Mouse (Mus musculus) CH12.LX (cell line): Measurements from ENCODE around the gene Tmem50a. TPM values are rescaled to one million over a fixed set of nuclear protein-coding genes. Genes with fewer than 3 reads are reported as not detected.

Experiments
- DNase-seq: peaks from one replicate; pipeline ENCODE4 v3.0.0-alpha.2; 2013; ENCODE audit errors: extremely low read depth
- H3K27ac ChIP-seq: 2 replicates; pipeline ENCODE4 v1.5.1; 2012; ENCODE audit warnings: low read depth, mild to moderate bottlenecking, control low read depth, moderate library complexity; ENCODE audit not compliant: insufficient read depth
- H3K27me3 ChIP-seq: replicated peaks from 2 replicates; pipeline ENCODE3; 2012; ENCODE audit warnings: inconsistent platforms
- H3K36me3 ChIP-seq, 2 experiments: replicated peaks in 1 of 2; 2 replicates each; pipeline versions ENCODE3 to v1.6.1; 2012; ENCODE audit warnings: inconsistent platforms in 1 of 2, low read length in 1 of 2, mild to moderate bottlenecking in 1 of 2, mixed read lengths in 1 of 2, moderate library complexity in 1 of 2; ENCODE audit not compliant: control insufficient read depth in 1 of 2, insufficient read depth in 1 of 2
- H3K4me1 ChIP-seq, 2 experiments: 2 replicates each; pipeline ENCODE4 v1.6.1; 2012; ENCODE audit warnings: inconsistent platforms in 1 of 2, moderate library complexity in 1 of 2; ENCODE audit not compliant: insufficient read depth in 2 of 2, control insufficient read depth in 1 of 2
- H3K4me2 ChIP-seq: 2 replicates; pipeline ENCODE4 v1.6.1; 2012; ENCODE audit warnings: low read depth, mild to moderate bottlenecking, control low read depth; ENCODE audit not compliant: poor library complexity, insufficient read depth, severe bottlenecking
- H3K4me3 ChIP-seq, 3 experiments: fragments of 150-350 bp in 1 of 3; sonication (generic) in 1 of 3; replicated peaks in 1 of 3; 2 replicates each; pipeline versions ENCODE3 to v1.5.1; 2011 to 2012; ENCODE audit warnings: low read depth in 2 of 3, low read length in 2 of 3, mild to moderate bottlenecking in 2 of 3, moderate library complexity in 2 of 3, control low read depth in 1 of 3, improper control_type of control experiment in 1 of 3, inconsistent platforms in 1 of 3, mixed read lengths in 1 of 3; ENCODE audit not compliant: poor library complexity in 1 of 3
- H3K79me2 ChIP-seq: replicated peaks from 2 replicates; pipeline ENCODE4 v1.6.1; 2012; ENCODE audit warnings: mild to moderate bottlenecking, moderate library complexity; ENCODE audit not compliant: control insufficient read depth, poor library complexity, insufficient read depth, severe bottlenecking; ENCODE audit errors: extremely low read depth
- H3K9ac ChIP-seq: 2 replicates; pipeline ENCODE4 v1.6.1; 2012; ENCODE audit warnings: low read depth, mild to moderate bottlenecking, control low read depth, moderate library complexity; ENCODE audit not compliant: insufficient read depth
- H3K9me3 ChIP-seq: replicated peaks from 2 replicates; pipeline ENCODE3; 2012; ENCODE audit warnings: low read length, inconsistent platforms, mixed read lengths
- BHLHE40 ChIP-seq: IDR thresholded peaks from 2 replicates; pipeline ENCODE4 v1.6.1; 2011; ENCODE audit warnings: mild to moderate bottlenecking, low read depth, low read length, improper control_type of control experiment
- CHD1 ChIP-seq: IDR thresholded peaks from 2 replicates; pipeline ENCODE4 v1.6.1; 2012; ENCODE audit warnings: low read depth, low read length, improper control_type of control experiment, inconsistent platforms
- E2F4 ChIP-seq: IDR thresholded peaks from 2 replicates; pipeline ENCODE4 v1.6.1; 2011; ENCODE audit warnings: low read depth, low read length, improper control_type of control experiment; ENCODE audit not compliant: insufficient replicate concordance
- ETS1 ChIP-seq: conservative IDR thresholded peaks from 2 replicates; pipeline ENCODE4 v1.6.1; 2012; ENCODE audit warnings: low read depth, mild to moderate bottlenecking, inconsistent platforms, low read length, improper control_type of control experiment, moderate library complexity
- HCFC1 ChIP-seq: IDR thresholded peaks from 2 replicates; pipeline ENCODE4 v1.6.1; 2012; ENCODE audit warnings: low read depth, mild to moderate bottlenecking, inconsistent platforms, low read length, improper control_type of control experiment
- IRF4 ChIP-seq: IDR thresholded peaks from 2 replicates; pipeline ENCODE4 v1.6.1; 2014; ENCODE audit warnings: low read depth, mild to moderate bottlenecking, inconsistent platforms, low read length, improper control_type of control experiment
- JUND ChIP-seq: conservative IDR thresholded peaks from 2 replicates; pipeline ENCODE4 v1.6.1; 2011; ENCODE audit warnings: low read depth, low read length, improper control_type of control experiment
- MAX ChIP-seq: IDR thresholded peaks from 2 replicates; pipeline ENCODE4 v1.6.1; 2011; ENCODE audit warnings: low read length, improper control_type of control experiment
- MEF2A ChIP-seq: IDR thresholded peaks from 2 replicates; pipeline ENCODE4 v1.6.1; 2014; ENCODE audit warnings: low read depth, mild to moderate bottlenecking, inconsistent platforms, low read length, improper control_type of control experiment, borderline replicate concordance
- NELFE ChIP-seq: IDR thresholded peaks from 2 replicates; pipeline ENCODE4 v1.6.1; 2011; ENCODE audit warnings: low read depth, low read length, improper control_type of control experiment
- PAX5 ChIP-seq: IDR thresholded peaks from 2 replicates; pipeline ENCODE4 v1.6.1; 2012; ENCODE audit warnings: low read length, inconsistent platforms, mixed read lengths
- POLR2A ChIP-seq: IDR thresholded peaks from 2 replicates; pipeline ENCODE4 v1.6.1; 2011; ENCODE audit warnings: low read depth, mild to moderate bottlenecking, improper control_type of control experiment, low read length
- RCOR1 ChIP-seq: conservative IDR thresholded peaks from 2 replicates; pipeline ENCODE4 v1.6.1; 2012; ENCODE audit warnings: low read depth, mild to moderate bottlenecking, inconsistent platforms, low read length, improper control_type of control experiment
- SIN3A ChIP-seq: IDR thresholded peaks from 2 replicates; pipeline ENCODE4 v1.6.1; 2012; ENCODE audit warnings: low read length, improper control_type of control experiment, inconsistent platforms
- TCF12 ChIP-seq: IDR thresholded peaks from 2 replicates; pipeline ENCODE4 v1.6.1; 2014; ENCODE audit warnings: low read depth, mild to moderate bottlenecking, inconsistent platforms, low read length, improper control_type of control experiment
- USF1 ChIP-seq: IDR thresholded peaks from 2 replicates; pipeline ENCODE4 v1.6.1; 2014; ENCODE audit warnings: low read depth, mild to moderate bottlenecking, inconsistent platforms, low read length, improper control_type of control experiment
- ZMIZ1 ChIP-seq: IDR thresholded peaks from 2 replicates; pipeline ENCODE4 v1.6.1; 2012; ENCODE audit warnings: low read depth, mild to moderate bottlenecking, inconsistent platforms, low read length, improper control_type of control experiment
- dilution Hi-C: fragments of 300-500 bp; cut with MboI; formaldehyde crosslinking; loops from 2 replicates; pipeline ENCODE4 v1.14.3; 2020; ENCODE audit warnings: low sequenced_read_pairs; ENCODE audit not compliant: extremely low pct_unique_long_range_greater_than_20kb, extremely low pct_ligation_motif_present
- in situ Hi-C: fragments of 300-500 bp; cut with MboI; formaldehyde crosslinking; loops from 3 replicates; pipeline ENCODE4 v1.14.3; 2019; ENCODE audit warnings: low sequenced_read_pairs, low pct_ligation_motif_present, low pct_unique_long_range_greater_than_20kb, mixed read lengths
- polyA plus RNA-seq: library from polyadenylated mRNA; unstranded; fragments of >175 nt; gene quantifications from 2 replicates; pipeline ENCODE4 v1.2.1, GENCODE M21; 2012; ENCODE audit warnings: low read depth; ENCODE audit not compliant: insufficient read length
- total RNA-seq, 2 experiments: library from RNA; depleted of rRNA; stranded (reverse); fragments of 300-350 nt in 1 of 2; fragments of >200 nt in 1 of 2; gene quantifications; 2 replicates each; pipeline ENCODE4 v1.2.3; 2012 to 2014

The Tmem50a gene
- total and polyA plus RNA-seq, 3 experiments = 95.8 to 133 (median 131) TPM

- Histone ChIP-seq H3K4me3 (no peak overlapping the region), H3K9me3 (no peaks in the 10 kb centered on the region), H3K4me1 (peaks cover 9 to 58% of the 10 kb centered on the region in 2 experiments), H3K79me2 (peaks cover 14% of the 10 kb centered on the region), H3K9ac (0 out of 2 replicates have a peak overlapping the region, but pooled peaks have one; percentile 32), H3K27me3 (no peaks in the 10 kb centered on the region), H3K4me2 (peak overlapping the region; percentile 68), H3K27ac (peak overlapping the region; percentile 39; the same call in 1 of the 2 replicates), H3K36me3 (peaks cover 5 to 11% of the 10 kb centered on the region in 2 experiments)
- dilution Hi-C loops (no loop called here), in situ Hi-C loops (no loop called here)
- DNase-seq = peak; percentile 75
- TF ChIP-seq POLR2A (peak; percentile 35; the same call in 1 of the 2 replicates), MAX (no peak), JUND (no peak), BHLHE40 (0 out of 2 replicates have a peak, but pooled peaks have one; percentile 39), E2F4 (no peak), TCF12 (no peak), RCOR1 (no peak), NELFE (0 out of 2 replicates have a peak, but pooled peaks have one; percentile 15), HCFC1 (no peak), PAX5 (no peak), USF1 (no peak)
Observed at GRCm38 (mm10) chr4:134919733-134920540, 5.1 kb upstream of the Tmem50a start.

GRCm38 (mm10) chr4:134918381-134918780, 3.6 kb upstream of the Tmem50a start:
- DNase-seq = peak; percentile 71
- Histone ChIP-seq H3K79me2 (peaks cover 9% of the 10 kb centered on the region), H3K4me1 (peaks cover 9 to 58% of the 10 kb centered on the region in 2 experiments), H3K9ac (no peak overlapping the region), H3K4me2 (0 out of 2 replicates have a peak overlapping the region, but pooled peaks have one; percentile 11), H3K4me3 (no peak overlapping the region), H3K36me3 (no peaks in the 10 kb centered on the region), H3K9me3 (no peaks in the 10 kb centered on the region), H3K27ac (peak overlapping the region; percentile 75), H3K27me3 (no peaks in the 10 kb centered on the region)
- dilution Hi-C loops = no loop called here
- TF ChIP-seq IRF4 (peak; percentile 54; the same call in 1 of the 2 replicates), TCF12 (peak; percentile 52), ZMIZ1 (no peak), ETS1 (peak; percentile 85), BHLHE40 (peak; percentile 45; the same call in 1 of the 2 replicates), MEF2A (peak; percentile 69), SIN3A (peak; percentile 72; the same call in 1 of the 2 replicates), CHD1 (no peak), RCOR1 (no peak)
- in situ Hi-C loops = no loop called here
